Mouse (Mus musculus): ENCODE data around the gene Oxt. TPM values are rescaled to one million over a fixed set of nuclear protein-coding genes. Genes with fewer than 3 reads are reported as not detected.

Oxt gene
- polyA plus RNA-seq, 1 experiment: not detected

GRCm38 (mm10) chr2:130577021-130577420 is 1.0 kb downstream of the Oxt start:
- H3K4me3 ChIP-seq (ENCODE audit: insufficient read depth, low read length): no peak overlapping the region
- no peak overlapping the region for H3K27ac ChIP-seq (ENCODE audit: insufficient read depth, low read length)
- no peak for TF ChIP-seq POLR2A (IDR thresholded peaks at IDR 0.05; ENCODE audit: low read depth, low read length)
- no peak for TF ChIP-seq CTCF (IDR thresholded peaks at IDR 0.05; ENCODE audit: borderline replicate concordance, insufficient read depth, low read length)
- H3K4me1 ChIP-seq (ENCODE audit: control insufficient read depth, insufficient read depth, low read length): no peaks in the 10 kb centered on the region

- no peaks in the 10 kb centered on the region for H3K4me1 ChIP-seq (ENCODE audit: control insufficient read depth, insufficient read depth, low read length)
- H3K4me3 ChIP-seq (ENCODE audit: insufficient read depth, low read length): no peak overlapping the region
- H3K27ac ChIP-seq (ENCODE audit: insufficient read depth, low read length): no peak overlapping the region
- TF ChIP-seq POLR2A (IDR thresholded peaks at IDR 0.05; ENCODE audit: low read depth, low read length) (no peak), CTCF (IDR thresholded peaks at IDR 0.05; ENCODE audit: borderline replicate concordance, insufficient read depth, low read length) (no peak)
These were observed 1.7 kb downstream of the Oxt start for GRCm38 (mm10) chr2:130577632-130578031.

GRCm38 (mm10) chr2:130578148-130578547 is 2.2 kb downstream of the Oxt start:
- no peak overlapping the region for H3K27ac ChIP-seq (ENCODE audit: insufficient read depth, low read length)
- TF ChIP-seq POLR2A (IDR thresholded peaks at IDR 0.05; ENCODE audit: low read depth, low read length): no peak
- peak; percentile 60; the same call in 1 of the 2 replicates for TF ChIP-seq CTCF (IDR thresholded peaks at IDR 0.05; ENCODE audit: borderline replicate concordance, insufficient read depth, low read length)
- no peak overlapping the region for H3K4me3 ChIP-seq (ENCODE audit: insufficient read depth, low read length)
- no peaks in the 10 kb centered on the region for H3K4me1 ChIP-seq (ENCODE audit: control insufficient read depth, insufficient read depth, low read length)

GRCm38 (mm10) chr2:130579791-130580190 is 3.8 kb downstream of the Oxt start:
- Histone ChIP-seq H3K27ac (ENCODE audit: insufficient read depth, low read length) (no peak overlapping the region), H3K4me3 (ENCODE audit: insufficient read depth, low read length) (no peak overlapping the region), H3K4me1 (ENCODE audit: control insufficient read depth, insufficient read depth, low read length) (no peaks in the 10 kb centered on the region)
- TF ChIP-seq POLR2A (IDR thresholded peaks at IDR 0.05; ENCODE audit: low read depth, low read length): no peak
- TF ChIP-seq CTCF (IDR thresholded peaks at IDR 0.05; ENCODE audit: borderline replicate concordance, insufficient read depth, low read length): no peak

- no peak overlapping the region for H3K4me3 ChIP-seq (ENCODE audit: insufficient read depth, low read length)
- no peak for TF ChIP-seq CTCF (IDR thresholded peaks at IDR 0.05; ENCODE audit: borderline replicate concordance, insufficient read depth, low read length)
- no peak for TF ChIP-seq POLR2A (IDR thresholded peaks at IDR 0.05; ENCODE audit: low read depth, low read length)
- H3K4me1 ChIP-seq (ENCODE audit: control insufficient read depth, insufficient read depth, low read length): no peaks in the 10 kb centered on the region
- no peak overlapping the region for H3K27ac ChIP-seq (ENCODE audit: insufficient read depth, low read length)
These were observed 5.2 kb downstream of the Oxt start for GRCm38 (mm10) chr2:130581201-130581600.

GRCm38 (mm10) chr2:130582552-130582951 is 6.6 kb downstream of the Oxt start, which contains the start of gene Avp:
Gene Avp (minus strand): TSS chr2:130582554.
- no peaks in the 10 kb centered on the region for H3K4me1 ChIP-seq (ENCODE audit: control insufficient read depth, insufficient read depth, low read length)
- H3K27ac ChIP-seq (ENCODE audit: insufficient read depth, low read length): no peak within 1 kb of the TSS
- H3K4me3 ChIP-seq (ENCODE audit: insufficient read depth, low read length): no peak within 1 kb of the TSS
- TF ChIP-seq CTCF (IDR thresholded peaks at IDR 0.05; ENCODE audit: borderline replicate concordance, insufficient read depth, low read length): no peak

GRCm38 (mm10) chr2:130583902-130584560 is 8.1 kb downstream of the Oxt start:
- Histone ChIP-seq H3K27ac (ENCODE audit: insufficient read depth, low read length) (no peak overlapping the region), H3K4me1 (ENCODE audit: control insufficient read depth, insufficient read depth, low read length) (no peaks in the 10 kb centered on the region), H3K4me3 (ENCODE audit: insufficient read depth, low read length) (no peak overlapping the region)
- TF ChIP-seq POLR2A (IDR thresholded peaks at IDR 0.05; ENCODE audit: low read depth, low read length) (no peak), CTCF (IDR thresholded peaks at IDR 0.05; ENCODE audit: borderline replicate concordance, insufficient read depth, low read length) (no peak)

GRCm38 (mm10) chr2:130586016-130586415 is 10.0 kb downstream of the Oxt start:
- Histone ChIP-seq H3K27ac (ENCODE audit: insufficient read depth, low read length) (no peak overlapping the region), H3K4me3 (ENCODE audit: insufficient read depth, low read length) (no peak overlapping the region), H3K4me1 (ENCODE audit: control insufficient read depth, insufficient read depth, low read length) (no peaks in the 10 kb centered on the region)
- TF ChIP-seq CTCF (IDR thresholded peaks at IDR 0.05; ENCODE audit: borderline replicate concordance, insufficient read depth, low read length) (no peak), POLR2A (IDR thresholded peaks at IDR 0.05; ENCODE audit: low read depth, low read length) (no peak)

- Histone ChIP-seq H3K4me1 (ENCODE audit: control insufficient read depth, insufficient read depth, low read length) (no peaks in the 10 kb centered on the region), H3K27ac (ENCODE audit: insufficient read depth, low read length) (no peak overlapping the region), H3K4me3 (ENCODE audit: insufficient read depth, low read length) (no peak overlapping the region)
- TF ChIP-seq CTCF (IDR thresholded peaks at IDR 0.05; ENCODE audit: borderline replicate concordance, insufficient read depth, low read length) (no peak), POLR2A (IDR thresholded peaks at IDR 0.05; ENCODE audit: low read depth, low read length) (no peak)
These were observed 12.4 kb downstream of the Oxt start for GRCm38 (mm10) chr2:130588373-130588772.

GRCm38 (mm10) chr2:130589157-130589556 is 13.2 kb downstream of the Oxt start:
- TF ChIP-seq CTCF (IDR thresholded peaks at IDR 0.05; ENCODE audit: borderline replicate concordance, insufficient read depth, low read length): no peak
- TF ChIP-seq POLR2A (IDR thresholded peaks at IDR 0.05; ENCODE audit: low read depth, low read length): no peak

More at GRCm38 (mm10) chr2:130589157-130589556, 13.2 kb downstream of the Oxt start:
- Histone ChIP-seq H3K27ac (ENCODE audit: insufficient read depth, low read length) (no peak overlapping the region), H3K4me1 (ENCODE audit: control insufficient read depth, insufficient read depth, low read length) (no peaks in the 10 kb centered on the region), H3K4me3 (ENCODE audit: insufficient read depth, low read length) (no peak overlapping the region)
